In the genomic region with DNA sequence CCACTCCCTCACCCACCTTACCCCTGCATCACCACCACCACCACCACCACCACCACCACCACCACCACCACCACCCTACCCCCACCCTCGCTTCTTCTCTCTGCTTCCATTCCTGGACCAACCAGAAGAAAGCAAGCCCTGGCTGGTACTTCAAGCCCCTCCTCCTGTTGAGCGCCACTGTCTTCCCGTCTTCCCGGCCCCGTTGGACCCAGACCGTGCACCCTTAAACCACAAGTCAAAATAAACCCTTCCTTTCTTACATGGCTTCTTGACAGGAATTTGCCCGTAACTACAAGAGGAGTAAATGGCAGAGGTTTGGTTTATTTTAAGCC, we compare ENCODE assay signal across 9 mouse cellular contexts. TPM values are rescaled to one million over a fixed set of nuclear protein-coding genes. Genes with fewer than 3 reads are reported as not detected.
DNase-seq lines count a peak whose midpoint lies in the region; ATAC-seq and TF ChIP-seq lines count a peak whose summit lies in the region.
"Had no signal": no experiment of that assay in that cellular context is flagged by ENCODE, and none has a peak within 500 bp of the region (broad histone marks: within the 10 kb centered on the region; RNA-seq: fewer than 3 reads in every experiment).

No protein-coding gene starts in this region.

- no peak overlapping the region for H3K27ac ChIP-seq in kidney, embryonic 15.5 days
- peak overlapping the region; percentile 61; the same call in 1 of the 2 replicates for H3K27ac ChIP-seq in liver, embryonic 12.5 days
- H3K27ac ChIP-seq in cerebellum, adult 2 months (ENCODE audit: insufficient read depth, low read length) = no peak overlapping the region

- no peaks in the 10 kb centered on the region; the same call in 1 of the 2 replicates for H3K36me3 ChIP-seq in erythroblast, embryonic 14.5 days (ENCODE audit: control insufficient read depth)
- H3K36me3 ChIP-seq in kidney, embryonic 15.5 days = no peaks in the 10 kb centered on the region
- H3K36me3 ChIP-seq in liver, embryonic 12.5 days = no peaks in the 10 kb centered on the region

- no peak for TF ChIP-seq POLR2A in cerebellum, adult 2 months (IDR thresholded peaks at IDR 0.05; ENCODE audit: borderline replicate concordance, insufficient read depth, low read length)

- no peak for DNase-seq in kidney, postnatal 10 days
- peak; percentile 29 for DNase-seq in MEL-GATA-1-ER (ENCODE audit: extremely low read depth, low read depth)
- DNase-seq in cerebellum, adult 2 months = no peak
- DNase-seq in gastrocnemius, postnatal 36 days = no peak

- H3K4me2 ChIP-seq in kidney, embryonic 15.5 days = no peak overlapping the region
- peak overlapping the region; percentile 68 for H3K4me2 ChIP-seq in liver, embryonic 12.5 days

- peaks cover 7% of the 10 kb centered on the region; the same call in 1 of the 2 replicates for H3K27me3 ChIP-seq in erythroblast, embryonic 14.5 days (ENCODE audit: control insufficient read depth)
- no peaks in the 10 kb centered on the region for H3K27me3 ChIP-seq in kidney, embryonic 15.5 days
- H3K27me3 ChIP-seq in liver, embryonic 12.5 days (replicated peaks) = peaks cover 7% of the 10 kb centered on the region
- no peaks in the 10 kb centered on the region; the same call in 1 of the 2 replicates for H3K27me3 ChIP-seq in cerebellum, adult 2 months (ENCODE audit: control insufficient read depth, insufficient read depth, low read length)

- H3K4me3 ChIP-seq in erythroblast, embryonic 14.5 days (replicated peaks) = peak overlapping the region; percentile 56
- no peak overlapping the region for H3K4me3 ChIP-seq in kidney, embryonic 15.5 days (replicated peaks)
- H3K4me3 ChIP-seq in liver, embryonic 12.5 days = peak overlapping the region; percentile 58
- no peak overlapping the region for H3K4me3 ChIP-seq in cerebellum, adult 2 months (replicated peaks; ENCODE audit: insufficient read depth, low read depth, low read length)

- 83% methylated on average over 7 of the region's 7 CpGs for WGBS in kidney, embryonic 15.5 days
- 42% methylated on average over 6 of the region's 7 CpGs for WGBS in liver, embryonic 12.5 days (ENCODE audit: insufficient replicate concordance)
- WGBS in cerebellum, adult 2 months = 88% methylated on average over 7 of the region's 7 CpGs

- no peak for TF ChIP-seq CTCF in cerebellum, adult 2 months (IDR thresholded peaks at IDR 0.05; ENCODE audit: borderline replicate concordance, insufficient read depth, low read depth, low read length)

- ATAC-seq in erythroblast, adult 5-6 weeks (replicated peaks; ENCODE audit: low FRiP score, poor library complexity, severe bottlenecking) = no peak
- 0 out of 2 replicates have a peak, but pooled peaks have one; percentile 9 for ATAC-seq in kidney, embryonic 15.5 days (replicated peaks; ENCODE audit: low FRiP score)
- ATAC-seq in liver, embryonic 12.5 days = peak; percentile 44

- peaks cover 17% of the 10 kb centered on the region for H3K4me1 ChIP-seq in erythroblast, embryonic 14.5 days (ENCODE audit: control insufficient read depth)
- H3K4me1 ChIP-seq in kidney, embryonic 15.5 days = no peaks in the 10 kb centered on the region
- H3K4me1 ChIP-seq in liver, embryonic 12.5 days = peaks cover 15% of the 10 kb centered on the region; the same call in 1 of the 2 replicates
- H3K4me1 ChIP-seq in cerebellum, adult 2 months (ENCODE audit: control insufficient read depth, insufficient read depth, low read length) = no peaks in the 10 kb centered on the region

- peaks cover 7% of the 10 kb centered on the region for H3K9me3 ChIP-seq in erythroblast, embryonic 14.5 days (ENCODE audit: control insufficient read depth, low read length)
- no peaks in the 10 kb centered on the region for H3K9me3 ChIP-seq in kidney, embryonic 15.5 days (replicated peaks)
- peaks cover 8% of the 10 kb centered on the region for H3K9me3 ChIP-seq in liver, embryonic 12.5 days (replicated peaks)

- no peak overlapping the region for H3K9ac ChIP-seq in kidney, embryonic 15.5 days
- H3K9ac ChIP-seq in liver, embryonic 12.5 days = peak overlapping the region; percentile 62
- H3K9ac ChIP-seq: lung, embryonic 14.5 days had no signal

- intact Hi-C loops in gastrocnemius, postnatal 36 days (cut with DNase I) = no loop called here

RNA-seq across cellular contexts. Expression of gene Vrk1, which starts 28.1 kb away (rescaled TPM):
- 5.3 and 6.7 TPM in 2 replicates for polyA plus RNA-seq in erythroblast, embryonic 14.5 days (2012)
- 13.8 and 37.2 TPM in 2 replicates for total RNA-seq in erythroblast, adult 5-6 weeks (2015; ENCODE audit: low replicate concordance)
- 38.2 and 50.0 TPM in 2 replicates for total RNA-seq in erythroblast, adult 5-6 weeks (2017; ENCODE audit: low replicate concordance)
- polyA plus RNA-seq in kidney, embryonic 15.5 days (2015; fragmentation: Nextera tagmentation; extraction: Ambion mirVana) = 71.3 and 77.7 TPM in 2 replicates
- polyA plus RNA-seq in liver, embryonic 12.5 days (2016; fragmentation: Nextera tagmentation; extraction: Ambion mirVana) = 136 and 141 TPM in 2 replicates
- polyA plus RNA-seq in cerebellum, adult 2 months (2012; rRNA removed) = 12.9 TPM in 2 replicates
- total RNA-seq in gastrocnemius, postnatal 36 days (2021) = 1 to 10 TPM; 3.2 to 4.0 TPM

Comparison
In these comparisons a context has a peak if more than half of its experiments do, and no peak if none do; other contexts are left out.
1. H3K4me3 ChIP-seq: peak in erythroblast, embryonic 14.5 days (single experiment) and liver, embryonic 12.5 days (single experiment); none in kidney, embryonic 15.5 days (single experiment) and cerebellum, adult 2 months (single experiment).